Mouse (Mus musculus): ENCODE results near the gene Pitpnm2. TPM values are rescaled to one million over a fixed set of nuclear protein-coding genes. Genes with fewer than 3 reads are reported as not detected.
"Not testable (repeated sequence)": the region's sequence is repeated elsewhere in the genome, so short reads cannot be mapped to it uniquely, and the experiment has no call there.

Gene Pitpnm2
- polyA plus RNA-seq, 1 experiment from 2014 or later: 2.9 TPM

DNA sequence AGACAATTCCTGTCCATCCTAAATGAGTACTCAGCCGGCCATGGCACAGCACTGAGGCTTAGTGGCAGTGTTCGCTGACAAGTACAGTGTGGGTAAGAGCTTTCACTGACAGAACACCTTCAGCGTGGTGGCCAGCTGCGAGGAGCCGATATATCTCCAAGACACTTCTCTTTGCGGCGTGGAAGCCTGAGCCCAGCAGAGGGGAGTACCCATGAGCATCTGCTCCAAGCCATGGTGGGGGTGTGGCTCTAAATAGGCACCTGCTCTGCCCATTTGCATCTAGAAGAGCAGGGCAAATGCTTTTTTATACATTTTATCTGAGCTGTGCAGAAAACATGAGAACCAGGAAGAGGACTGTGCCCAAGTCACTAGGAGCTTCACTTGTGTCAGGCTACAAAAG is 23.7 kb downstream of the Pitpnm2 start:
- 88% methylated on average over 7 of the region's 7 CpGs for WGBS
- H3K27ac ChIP-seq (replicated peaks): 0 out of 2 replicates have a peak overlapping the region, but pooled peaks have one; percentile 43
- H3K4me1 ChIP-seq: peaks cover 40% of the 10 kb centered on the region

DNA sequence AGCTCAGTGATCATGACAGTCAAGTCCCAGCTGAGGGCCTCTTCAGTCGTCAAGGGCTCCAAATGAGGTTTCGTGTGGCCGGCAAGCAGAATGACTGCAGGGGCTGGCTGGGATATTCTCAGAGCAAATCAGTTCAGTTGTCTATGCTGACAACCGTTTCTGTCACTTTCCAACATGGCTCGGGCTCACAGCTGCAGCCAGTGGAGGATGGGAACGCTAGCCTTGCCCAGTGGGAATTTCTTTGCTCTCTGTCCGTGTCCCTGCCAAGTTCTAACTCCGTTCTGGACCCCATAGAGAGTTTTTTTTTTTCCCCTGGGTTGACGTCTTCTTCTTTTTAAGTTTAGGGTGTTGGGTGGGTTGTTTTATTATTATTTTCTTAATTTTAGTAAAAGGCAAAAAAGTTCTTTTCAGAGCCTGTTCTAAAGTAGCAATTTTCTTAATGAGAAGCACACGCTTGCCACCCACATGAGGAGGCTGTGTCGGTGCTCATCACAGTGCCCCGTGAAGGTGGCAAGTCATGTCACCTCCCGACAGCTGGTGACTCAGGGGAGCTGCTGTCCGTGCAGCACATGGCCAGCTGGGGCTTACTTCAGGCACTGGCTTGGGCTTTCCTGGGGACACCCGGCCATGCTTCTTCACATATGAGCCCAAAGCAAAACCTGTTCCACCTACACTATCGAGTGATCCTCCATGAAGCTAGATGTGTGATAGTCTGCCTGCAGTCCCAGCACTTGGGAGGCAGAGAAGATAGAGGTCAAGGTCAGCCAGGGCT is 25.1 kb downstream of the Pitpnm2 start:
- whole genome bisulfite sequencing: 81% methylated on average over 16 of the region's 16 CpGs
- no peaks in the 10 kb centered on the region for H3K27me3 ChIP-seq (ENCODE audit: low read depth, poor library complexity, severe bottlenecking)
- H3K27ac ChIP-seq (replicated peaks): 0 out of 2 replicates have a peak overlapping the region, but pooled peaks have one; percentile 6

More for the DNA sequence above, 23.7 kb downstream of the Pitpnm2 start:
- Histone ChIP-seq H3K4me3 (no peak overlapping the region), H3K27me3 (ENCODE audit: low read depth, poor library complexity, severe bottlenecking) (no peaks in the 10 kb centered on the region), H3K36me3 (no peaks in the 10 kb centered on the region), H3K9me3 (replicated peaks) (no peaks in the 10 kb centered on the region)
- no peak for DNase-seq (ENCODE audit: low spot score)

DNA sequence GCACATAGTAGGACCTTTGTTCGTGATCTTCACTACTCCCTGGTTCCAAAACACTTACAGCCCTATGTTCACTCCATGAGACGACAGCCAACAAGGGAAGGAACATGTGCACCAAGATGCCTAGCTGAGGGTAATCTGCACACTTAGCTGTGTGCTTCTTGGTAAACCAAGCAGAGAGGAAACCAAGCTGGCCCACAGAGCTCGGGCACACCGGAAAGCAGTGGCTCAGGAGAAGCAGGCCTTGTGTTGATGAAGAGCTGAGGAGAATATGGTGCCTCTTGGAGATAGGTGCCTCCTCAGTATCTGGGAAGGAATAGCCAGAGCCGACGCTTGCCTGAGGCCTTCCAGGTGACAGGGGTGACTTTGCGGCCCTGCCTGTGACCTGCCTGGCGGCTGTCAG is 26.0 kb downstream of the Pitpnm2 start:
- Histone ChIP-seq H3K9me3 (replicated peaks) (no peaks in the 10 kb centered on the region), H3K27me3 (ENCODE audit: low read depth, poor library complexity, severe bottlenecking) (no peaks in the 10 kb centered on the region), H3K27ac (replicated peaks) (no peak overlapping the region), H3K36me3 (no peaks in the 10 kb centered on the region), H3K4me3 (no peak overlapping the region), H3K4me1 (peaks cover 46% of the 10 kb centered on the region)
- no peak for DNase-seq (ENCODE audit: low spot score)
- 95% methylated on average over 8 of the region's 8 CpGs for WGBS

More for the DNA sequence above, 25.1 kb downstream of the Pitpnm2 start:
- Histone ChIP-seq H3K36me3 (no peaks in the 10 kb centered on the region), H3K9me3 (replicated peaks) (no peaks in the 10 kb centered on the region), H3K4me3 (no peak overlapping the region), H3K4me1 (peaks cover 42% of the 10 kb centered on the region)
- DNase-seq (ENCODE audit: low spot score): no peak

DNA sequence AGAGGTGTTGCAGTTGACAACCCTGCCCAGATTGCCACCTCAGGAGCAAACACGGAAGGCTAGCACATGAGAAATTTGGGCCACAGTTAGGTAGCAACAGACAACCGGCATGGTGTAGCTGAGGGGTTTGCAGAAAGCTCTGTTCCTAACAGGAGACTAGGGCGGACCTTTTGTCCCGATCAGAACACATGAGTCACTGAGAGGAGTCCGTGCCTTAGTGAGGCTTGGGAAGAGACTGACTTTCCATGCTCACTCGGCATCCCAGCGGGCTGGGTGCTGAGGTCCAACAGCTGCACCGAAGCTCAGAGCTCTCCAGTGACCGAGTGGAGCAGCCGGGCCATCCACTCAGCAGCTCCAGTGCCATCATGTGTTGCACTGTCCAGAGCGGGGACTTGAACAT is 26.9 kb downstream of the Pitpnm2 start:
- Histone ChIP-seq H3K36me3 (no peaks in the 10 kb centered on the region), H3K9me3 (replicated peaks) (no peaks in the 10 kb centered on the region), H3K4me1 (peaks cover 52% of the 10 kb centered on the region), H3K27ac (replicated peaks) (0 out of 2 replicates have a peak overlapping the region, but pooled peaks have one; percentile 10), H3K4me3 (no peak overlapping the region), H3K27me3 (ENCODE audit: low read depth, poor library complexity, severe bottlenecking) (no peaks in the 10 kb centered on the region)
- no peak for DNase-seq (ENCODE audit: low spot score)
- 92% methylated on average over 11 of the region's 11 CpGs for WGBS

DNA sequence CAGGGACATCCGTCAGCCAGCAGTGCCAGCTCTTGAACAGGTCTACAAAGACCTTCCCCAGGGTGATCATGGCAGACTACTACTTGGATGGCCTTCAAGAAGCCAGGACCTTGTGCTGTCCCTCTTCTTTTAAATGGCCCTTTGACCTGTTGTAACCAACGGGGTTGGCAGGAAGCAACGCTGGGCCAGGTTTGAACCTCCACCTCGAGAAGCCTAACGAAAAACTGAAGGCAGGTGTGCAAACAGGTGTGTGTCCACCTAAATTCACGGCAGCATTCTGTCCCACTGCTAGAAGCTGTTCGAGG is 27.9 kb downstream of the Pitpnm2 start:
- Histone ChIP-seq H3K36me3 (no peaks in the 10 kb centered on the region), H3K4me1 (peaks cover 46% of the 10 kb centered on the region), H3K27ac (replicated peaks) (no peak overlapping the region), H3K9me3 (replicated peaks) (no peaks in the 10 kb centered on the region), H3K4me3 (no peak overlapping the region), H3K27me3 (ENCODE audit: low read depth, poor library complexity, severe bottlenecking) (no peaks in the 10 kb centered on the region)
- DNase-seq (ENCODE audit: low spot score): no peak
- 88% methylated on average over 7 of the region's 7 CpGs for WGBS

DNA sequence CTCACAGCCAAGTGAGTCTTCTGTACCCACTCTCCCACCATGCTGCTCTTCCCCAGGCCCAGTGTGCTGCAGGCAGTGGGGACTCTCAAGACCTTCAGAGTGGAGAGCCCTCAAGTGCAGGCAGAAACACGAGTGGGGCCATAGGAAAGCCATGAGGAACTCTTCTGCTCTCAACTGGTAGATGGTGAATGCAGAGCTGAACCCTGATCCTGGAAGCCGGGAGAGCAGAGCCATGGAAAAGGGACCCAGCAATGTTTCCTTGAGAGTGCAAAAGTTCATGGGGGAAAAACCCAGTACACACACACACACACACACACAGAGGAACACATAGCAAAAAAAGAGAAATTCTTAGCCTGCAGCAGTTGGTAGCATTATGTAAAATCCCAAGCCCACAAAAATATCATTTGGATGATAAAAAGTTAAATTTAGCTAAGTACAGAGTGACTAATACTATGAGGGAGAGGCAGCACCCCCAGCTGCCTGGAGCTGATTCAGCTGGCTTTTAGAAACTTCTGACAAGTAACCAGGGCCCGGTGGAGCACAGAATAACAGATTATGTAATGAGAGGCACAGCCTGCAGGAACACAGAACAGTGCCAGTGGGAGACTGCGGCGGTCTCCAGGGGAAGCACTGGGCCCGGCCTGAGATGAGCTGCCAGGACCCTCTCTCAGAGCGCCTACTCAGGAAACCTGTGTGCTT is 28.4 kb downstream of the Pitpnm2 start:
- no peak overlapping the region for H3K4me3 ChIP-seq
- 71% methylated on average over 7 of the region's 7 CpGs for WGBS
- no peak for DNase-seq (ENCODE audit: low spot score)
- no peaks in the 10 kb centered on the region for H3K27me3 ChIP-seq (ENCODE audit: low read depth, poor library complexity, severe bottlenecking)
- H3K27ac ChIP-seq (replicated peaks): no peak overlapping the region
- H3K36me3 ChIP-seq: no peaks in the 10 kb centered on the region
- H3K9me3 ChIP-seq (replicated peaks): no peaks in the 10 kb centered on the region
- H3K4me1 ChIP-seq: peaks cover 41% of the 10 kb centered on the region

DNA sequence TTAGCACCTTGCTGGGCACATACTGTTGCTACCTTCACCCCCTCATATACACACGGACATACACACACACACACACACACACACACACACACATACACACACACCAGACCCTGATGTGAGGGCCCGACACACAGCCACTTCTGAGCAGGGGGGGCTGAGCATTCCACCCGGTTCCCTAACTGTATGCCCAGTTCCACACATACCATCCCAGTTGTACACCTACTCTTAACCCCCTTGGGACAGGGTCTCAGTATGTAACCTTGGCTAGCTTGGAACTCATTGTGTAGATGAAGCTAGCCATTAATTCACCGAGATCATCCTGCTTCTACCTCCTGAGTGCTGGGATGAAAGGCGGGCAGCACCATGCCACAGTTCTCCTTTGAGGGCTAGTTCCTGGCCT is 29.0 kb downstream of the Pitpnm2 start:
- H3K4me3 ChIP-seq: no peak overlapping the region
- H3K27me3 ChIP-seq (ENCODE audit: low read depth, poor library complexity, severe bottlenecking): no peaks in the 10 kb centered on the region
- H3K27ac ChIP-seq (replicated peaks): no peak overlapping the region
- no peak for DNase-seq (ENCODE audit: low spot score)
- no peaks in the 10 kb centered on the region for H3K9me3 ChIP-seq (replicated peaks)
- H3K4me1 ChIP-seq: peaks cover 35% of the 10 kb centered on the region
- H3K36me3 ChIP-seq: peaks cover 2% of the 10 kb centered on the region; the same call in 1 of the 2 replicates
- 88% methylated on average over 5 of the region's 5 CpGs for WGBS

DNA sequence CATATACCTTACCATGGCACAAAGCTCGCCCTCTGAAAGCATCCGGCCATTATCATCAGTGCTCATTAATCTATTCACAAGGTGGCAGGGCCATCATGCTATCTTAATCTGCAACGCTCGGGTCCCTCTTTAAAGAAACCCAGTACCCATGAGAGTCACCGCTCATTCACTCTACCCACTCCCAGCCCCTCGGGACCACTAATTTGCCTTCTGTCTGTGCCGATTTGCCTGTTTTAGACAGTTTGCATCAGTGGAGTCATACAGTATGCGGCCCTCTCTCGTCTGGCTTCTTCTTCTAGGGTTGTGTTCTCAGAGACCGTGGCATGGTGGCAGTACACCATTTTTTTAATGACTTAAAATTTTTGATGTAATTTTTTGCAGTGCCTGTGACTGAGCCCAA is 30.1 kb downstream of the Pitpnm2 start:
- no peak for DNase-seq (ENCODE audit: low spot score)
- no peaks in the 10 kb centered on the region for H3K27me3 ChIP-seq (ENCODE audit: low read depth, poor library complexity, severe bottlenecking)
- peaks cover 35% of the 10 kb centered on the region for H3K4me1 ChIP-seq
- no peak overlapping the region for H3K4me3 ChIP-seq
- 90% methylated on average over 10 of the region's 10 CpGs for WGBS
- H3K9me3 ChIP-seq (replicated peaks): no peaks in the 10 kb centered on the region
- no peak overlapping the region for H3K27ac ChIP-seq (replicated peaks)
- peaks cover 8% of the 10 kb centered on the region; the same call in 1 of the 2 replicates for H3K36me3 ChIP-seq

DNA sequence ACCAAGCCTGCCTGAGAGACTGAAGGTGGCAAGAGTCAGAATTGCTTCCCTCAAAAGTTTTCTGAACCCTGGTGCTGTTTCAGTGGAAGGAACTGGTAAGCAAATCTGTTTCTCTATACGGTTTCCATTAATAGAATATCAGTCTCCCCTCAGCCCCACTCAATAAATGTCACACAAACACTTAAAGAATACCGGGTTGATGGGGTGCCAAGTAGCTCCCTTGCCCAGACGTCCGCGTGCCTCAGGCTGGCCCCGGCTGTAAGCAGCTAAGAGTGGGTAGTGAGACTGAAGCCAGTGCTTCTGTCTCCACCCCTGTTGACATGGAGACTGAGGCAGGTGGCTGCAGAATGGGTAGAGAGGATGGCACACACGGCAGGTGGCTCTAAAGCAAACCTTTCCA is 30.6 kb downstream of the Pitpnm2 start:
- Histone ChIP-seq H3K36me3 (peaks cover 8% of the 10 kb centered on the region; the same call in 1 of the 2 replicates), H3K4me1 (peaks cover 31% of the 10 kb centered on the region), H3K9me3 (replicated peaks) (no peaks in the 10 kb centered on the region), H3K27ac (replicated peaks) (no peak overlapping the region), H3K27me3 (ENCODE audit: low read depth, poor library complexity, severe bottlenecking) (no peaks in the 10 kb centered on the region), H3K4me3 (no peak overlapping the region)
- WGBS: 89% methylated on average over 7 of the region's 7 CpGs
- no peak for DNase-seq (ENCODE audit: low spot score)

DNA sequence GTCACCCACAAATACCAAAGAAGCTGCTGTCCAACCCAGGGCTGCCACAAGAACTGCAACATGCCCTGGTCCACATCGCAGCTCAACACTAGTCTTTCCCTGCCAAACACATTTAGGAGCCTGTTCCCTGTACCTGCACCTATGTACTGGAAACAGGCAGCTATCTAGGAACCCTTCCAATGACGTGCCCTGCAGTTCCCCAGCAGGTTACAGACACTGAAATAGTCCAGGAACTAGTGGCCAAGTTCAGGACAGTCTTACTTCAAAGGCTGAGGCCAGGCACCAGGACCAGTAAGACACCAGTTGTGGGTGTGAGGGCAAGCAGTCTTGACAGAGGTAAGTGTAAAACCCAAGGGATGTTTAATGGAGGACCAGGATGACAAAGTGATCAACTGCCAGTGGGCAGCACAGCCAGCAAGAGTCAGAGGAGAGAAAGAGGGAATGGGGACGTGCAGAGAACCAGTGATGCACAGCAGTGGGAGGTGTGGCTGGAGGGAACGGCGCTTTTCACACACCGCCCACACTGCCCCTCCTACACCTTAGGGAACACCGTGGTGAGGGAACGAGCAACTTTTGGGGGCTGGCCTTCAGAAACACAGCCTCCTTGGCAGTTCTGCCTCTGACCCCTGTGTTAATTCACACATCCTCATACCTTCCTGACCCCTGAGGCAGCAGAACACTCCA is 31.9 kb downstream of the Pitpnm2 start:
- no peaks in the 10 kb centered on the region for H3K9me3 ChIP-seq (replicated peaks)
- no peak for DNase-seq (ENCODE audit: low spot score)
- peaks cover 8% of the 10 kb centered on the region; the same call in 1 of the 2 replicates for H3K36me3 ChIP-seq
- no peaks in the 10 kb centered on the region for H3K27me3 ChIP-seq (ENCODE audit: low read depth, poor library complexity, severe bottlenecking)
- no peak overlapping the region for H3K4me3 ChIP-seq
- peaks cover 27% of the 10 kb centered on the region for H3K4me1 ChIP-seq
- WGBS: 53% methylated on average over 8 of the region's 8 CpGs
- no peak overlapping the region for H3K27ac ChIP-seq (replicated peaks)

DNA sequence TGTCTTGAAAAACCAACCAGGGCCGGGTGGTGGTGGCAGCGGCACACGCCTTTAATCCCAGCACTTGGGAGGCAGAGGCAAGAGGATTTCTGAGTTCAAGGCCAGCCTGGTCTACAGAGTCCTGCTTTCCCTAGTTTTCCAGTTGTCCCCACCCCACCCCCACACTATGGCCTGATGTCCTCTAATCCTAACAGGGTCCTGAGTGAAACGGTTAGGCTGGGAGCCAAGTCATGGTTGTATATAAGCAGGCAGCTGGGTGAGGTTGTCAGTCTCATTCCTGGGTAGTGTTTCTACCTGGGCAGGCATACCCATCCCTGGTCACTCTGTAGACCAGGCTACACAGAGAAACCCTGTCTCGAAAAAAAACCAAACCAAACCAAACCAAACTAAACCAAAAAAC is 32.5 kb downstream of the Pitpnm2 start:
- H3K36me3 ChIP-seq; H3K27me3 ChIP-seq (ENCODE audit: low read depth, poor library complexity, severe bottlenecking); H3K27ac ChIP-seq (replicated peaks); H3K4me3 ChIP-seq; H3K9me3 ChIP-seq (replicated peaks); DNase-seq (ENCODE audit: low spot score): not testable (repeated sequence)
- peaks cover 22% of the 10 kb centered on the region for H3K4me1 ChIP-seq
- WGBS: 90% methylated on average over 5 of the region's 5 CpGs

DNA sequence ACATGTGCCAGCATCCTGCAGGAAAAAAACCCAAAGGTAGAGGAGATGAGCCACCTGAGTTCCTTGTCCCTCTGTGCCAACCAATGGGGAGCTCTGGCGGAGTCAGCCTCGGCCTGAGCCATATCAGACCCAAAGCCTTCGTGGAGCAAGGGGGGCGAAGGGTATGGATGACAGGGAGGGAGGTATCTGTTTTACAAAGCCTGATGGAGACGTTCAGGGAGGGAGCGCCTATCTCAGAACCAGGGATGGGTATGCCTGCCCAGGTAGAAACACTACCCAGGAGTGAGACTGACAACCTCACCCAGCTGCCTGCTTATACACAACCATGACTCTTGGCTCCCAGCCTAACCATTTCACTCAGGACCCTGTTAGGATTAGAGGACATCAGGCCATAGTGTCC is 33.2 kb downstream of the Pitpnm2 start:
- peaks cover 16% of the 10 kb centered on the region for H3K4me1 ChIP-seq
- no peaks in the 10 kb centered on the region for H3K9me3 ChIP-seq (replicated peaks)
- no peak overlapping the region for H3K4me3 ChIP-seq
- no peak overlapping the region for H3K27ac ChIP-seq (replicated peaks)
- peaks cover 8% of the 10 kb centered on the region; the same call in 1 of the 2 replicates for H3K36me3 ChIP-seq
- no peaks in the 10 kb centered on the region for H3K27me3 ChIP-seq (ENCODE audit: low read depth, poor library complexity, severe bottlenecking)
- 85% methylated on average over 6 of the region's 6 CpGs for WGBS
- DNase-seq (ENCODE audit: low spot score): no peak
